15 mouse cellular contexts compared by ENCODE assay signal in the genomic region with DNA sequence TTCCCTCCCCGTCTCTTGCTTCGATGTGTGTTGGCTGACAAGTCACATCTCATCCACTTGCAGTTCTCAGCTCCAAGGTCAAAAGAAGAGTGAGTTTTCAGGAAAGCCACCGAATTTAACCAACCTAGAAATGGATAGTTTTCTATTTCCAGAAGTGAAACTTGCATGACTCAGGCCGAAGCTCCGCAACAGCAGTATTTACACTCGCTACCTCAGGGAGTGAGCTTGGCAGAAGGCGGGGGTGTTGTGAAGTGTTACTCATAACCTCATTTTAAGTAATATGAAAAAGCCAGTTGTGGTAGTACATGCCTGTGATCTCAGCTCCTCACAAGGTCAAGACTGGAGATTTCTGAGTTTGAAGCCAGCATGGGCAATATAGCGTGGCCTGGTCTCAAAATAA. TPM values are rescaled to one million over a fixed set of nuclear protein-coding genes. Genes with fewer than 3 reads are reported as not detected.
A peak's percentile ranks its signal among the peaks of the same experiment; 100 is the strongest.
DNase-seq lines count a peak whose midpoint lies in the region; ATAC-seq lines count a peak whose summit lies in the region.
"Had no signal": no experiment of that assay in that cellular context is flagged by ENCODE, and none has a peak within 500 bp of the region (broad histone marks: within the 10 kb centered on the region; RNA-seq: fewer than 3 reads in every experiment).

No protein-coding gene starts in this region.

- H3K9me3 ChIP-seq in hindbrain, embryonic 12.5 days (replicated peaks) = no peaks in the 10 kb centered on the region
- H3K9me3 ChIP-seq: embryonic facial prominence, embryonic 15.5 days; heart, embryonic 13.5 days; hindbrain, embryonic 15.5 days had no signal

- no peaks in the 10 kb centered on the region for H3K27me3 ChIP-seq in hindbrain, embryonic 12.5 days
- H3K27me3 ChIP-seq: embryonic facial prominence, embryonic 15.5 days; heart, embryonic 13.5 days; hindbrain, embryonic 15.5 days had no signal

- 95% methylated on average over 8 of the region's 8 CpGs for WGBS in hindbrain, embryonic 12.5 days

- no peak overlapping the region for H3K4me2 ChIP-seq in hindbrain, embryonic 12.5 days (replicated peaks)
- H3K4me2 ChIP-seq: embryonic facial prominence, embryonic 15.5 days; heart, embryonic 13.5 days; hindbrain, embryonic 15.5 days had no signal

- H3K9ac ChIP-seq in hindbrain, embryonic 12.5 days = no peak overlapping the region
- H3K9ac ChIP-seq: embryonic facial prominence, embryonic 15.5 days; heart, embryonic 13.5 days; hindbrain, embryonic 15.5 days had no signal

- DNase-seq in gastrocnemius, adult 18-20 months (ENCODE audit: low spot score) = peak; percentile 14
- DNase-seq in gastrocnemius, postnatal 4 days (ENCODE audit: low spot score in 2 of 2) = no peak
- DNase-seq in NIH3T3 (ENCODE audit: low read depth) = peak; percentile 76
- DNase-seq in monocyte, adult 2 months (ENCODE audit: low read depth in 1 of 2, low spot score in 2 of 2) = peak; percentile 39 to 41
- no peak for DNase-seq in cerebellum, postnatal 36 days
- DNase-seq: cerebellum, postnatal 10 days; kidney, adult 8-10 months; lung, postnatal 14 days; thymus, postnatal 36 days had no signal

- no peaks in the 10 kb centered on the region for H3K4me1 ChIP-seq in brown adipose tissue, adult 24 weeks (ENCODE audit: control insufficient read depth, insufficient read depth, insufficient read length, low read length)
- H3K4me1 ChIP-seq in hindbrain, embryonic 12.5 days = no peaks in the 10 kb centered on the region
- H3K4me1 ChIP-seq: heart, embryonic 13.5 days had no signal

- H3K4me3 ChIP-seq in brown adipose tissue, adult 24 weeks (ENCODE audit: insufficient read depth, low read depth, low read length) = peak overlapping the region; percentile 39; the same call in 1 of the 2 replicates
- no peak overlapping the region for H3K4me3 ChIP-seq in hindbrain, embryonic 12.5 days
- H3K4me3 ChIP-seq: embryonic facial prominence, embryonic 15.5 days; heart, embryonic 13.5 days; hindbrain, embryonic 15.5 days had no signal

- ATAC-seq in hindbrain, embryonic 12.5 days (ENCODE audit: low FRiP score) = no peak
- ATAC-seq: forebrain, embryonic 16.5 days had no signal

- peaks cover 31% of the 10 kb centered on the region for H3K36me3 ChIP-seq in hindbrain, embryonic 12.5 days

- H3K27ac ChIP-seq in brown adipose tissue, adult 24 weeks (replicated peaks; ENCODE audit: low read depth, low read length) = peak overlapping the region; percentile 55; the same call in 1 of the 2 replicates
- H3K27ac ChIP-seq in hindbrain, embryonic 12.5 days = no peak overlapping the region
- H3K27ac ChIP-seq: embryonic facial prominence, embryonic 15.5 days; heart, embryonic 13.5 days; hindbrain, embryonic 15.5 days had no signal

RNA-seq across cellular contexts. Expression of a gene that starts 13.1 kb away (rescaled TPM):
- 10 to 100 TPM; 23.7 to 25.8 TPM for total RNA-seq in gastrocnemius, adult 18-20 months (2021)
- 10 to 100 TPM; 23.2 to 34.9 TPM for total RNA-seq in gastrocnemius, postnatal 4 days (2021)
- polyA plus RNA-seq in brown adipose tissue, adult 24 weeks (2012; ENCODE audit: insufficient read depth, insufficient read length, missing spikeins) = 97.8 and 143 TPM in 2 replicates
- 34.4 and 44.0 TPM in 2 replicates for polyA plus RNA-seq in hindbrain, embryonic 12.5 days (2016; fragmentation: Nextera tagmentation; extraction: Ambion mirVana)

RNA-seq across cellular contexts. Expression of a gene that starts 27.3 kb away (rescaled TPM):
- 10 to 100 TPM; 10.0 to 17.1 TPM for total RNA-seq in gastrocnemius, adult 18-20 months (2021)
- 100 to 1,000 TPM in 1 of 2 experiments, 10 to 100 TPM in 1; 99.9 to 117 TPM for total RNA-seq in gastrocnemius, postnatal 4 days (2021)
- 21.2 and 76.9 TPM in 2 replicates for polyA plus RNA-seq in brown adipose tissue, adult 24 weeks (2012; ENCODE audit: insufficient read depth, insufficient read length, missing spikeins)
- polyA plus RNA-seq in hindbrain, embryonic 12.5 days (2016; fragmentation: Nextera tagmentation; extraction: Ambion mirVana) = 785 and 845 TPM in 2 replicates

RNA-seq across cellular contexts. Expression of a gene that starts 47.9 kb away (rescaled TPM):
- 100 to 1,000 TPM; 167 to 256 TPM for total RNA-seq in gastrocnemius, adult 18-20 months (2021)
- 10 to 100 TPM; 77.8 to 80.1 TPM for total RNA-seq in gastrocnemius, postnatal 4 days (2021)
- polyA plus RNA-seq in brown adipose tissue, adult 24 weeks (2012; ENCODE audit: insufficient read depth, insufficient read length, missing spikeins) = 60.1 and 80.3 TPM in 2 replicates
- 43.0 and 44.2 TPM in 2 replicates for polyA plus RNA-seq in hindbrain, embryonic 12.5 days (2016; fragmentation: Nextera tagmentation; extraction: Ambion mirVana)

RNA-seq across cellular contexts. Expression of a gene that starts 48.3 kb away (rescaled TPM):
- 1 to 10 TPM; 2.7 to 3.2 TPM for total RNA-seq in gastrocnemius, adult 18-20 months (2021)
- total RNA-seq in gastrocnemius, postnatal 4 days (2021) = 10 to 100 TPM; 15.0 to 17.2 TPM
- 7.0 and 11.0 TPM in 2 replicates for polyA plus RNA-seq in brown adipose tissue, adult 24 weeks (2012; ENCODE audit: insufficient read depth, insufficient read length, missing spikeins)
- polyA plus RNA-seq in hindbrain, embryonic 12.5 days (2016; fragmentation: Nextera tagmentation; extraction: Ambion mirVana) = 11.3 and 12.9 TPM in 2 replicates

Comparison
In these comparisons a context has a peak if more than half of its experiments do, and no peak if none do; other contexts are left out.
1. DNase-seq: peak in gastrocnemius, adult 18-20 months (single experiment), NIH3T3 (single experiment) and monocyte, adult 2 months (2 of 2); none in gastrocnemius, postnatal 4 days (0 of 2) and cerebellum, postnatal 36 days (0 of 2).
2. RNA of a gene that starts 27.3 kb away (total RNA-seq): 99.9 to 117 TPM in gastrocnemius, postnatal 4 days; 10.0 to 17.1 TPM in gastrocnemius, adult 18-20 months; every median in the first group is over 4 times any median in the second.